Mouse (Mus musculus) forebrain, embryonic 15.5 days (tissue): ENCODE measurements at regions not wholly inside any gene's neighbourhood (a gene's known extent, or its start where the extent isn't known, plus 50 kb on each side); places are given as distances from the start of the nearest gene placed in this dataset.
A peak's percentile ranks its signal among the peaks of the same experiment; 100 is the strongest.

ENCODE experiments used
- ATAC-seq: fragments of 200-750 bp; cut with Nextera tagmentation; replicated peaks from 2 replicates; pipeline ENCODE4 v1.8.0; 2017; ENCODE audit warnings: mild to moderate bottlenecking, moderate TSS enrichment, moderate library complexity
- H3K27ac ChIP-seq: fragments of 300-500 bp; sonication (generic); replicated peaks from 2 replicates; pipeline ENCODE4 v1.5.1; 2015; ENCODE audit warnings: mild to moderate bottlenecking, inconsistent platforms
- H3K27me3 ChIP-seq: fragments of 300-500 bp; sonication (generic); 2 replicates; pipeline ENCODE4 v1.6.1; 2015; ENCODE audit warnings: inconsistent platforms
- H3K36me3 ChIP-seq: fragments of 300-500 bp; sonication (generic); 2 replicates; pipeline ENCODE4 v1.6.1; 2015; ENCODE audit warnings: mild to moderate bottlenecking, inconsistent platforms
- H3K4me1 ChIP-seq: fragments of 300-500 bp; sonication (generic); 2 replicates; pipeline ENCODE4 v1.6.1; 2015; ENCODE audit warnings: inconsistent platforms
- H3K4me2 ChIP-seq: fragments of 300-500 bp; sonication (generic); replicated peaks from 2 replicates; pipeline ENCODE4 v1.6.1; 2015; ENCODE audit warnings: mild to moderate bottlenecking, inconsistent platforms
- H3K4me3 ChIP-seq: fragments of 300-500 bp; sonication (generic); 2 replicates; pipeline ENCODE4 v1.5.1; 2015; ENCODE audit warnings: mild to moderate bottlenecking, inconsistent platforms
- H3K9ac ChIP-seq: fragments of 300-500 bp; sonication (generic); replicated peaks from 2 replicates; pipeline ENCODE4 v1.6.1; 2015; ENCODE audit warnings: mild to moderate bottlenecking, inconsistent platforms
- H3K9me3 ChIP-seq: fragments of 300-500 bp; sonication (generic); 2 replicates; pipeline ENCODE4 v1.6.1; 2016; ENCODE audit warnings: inconsistent platforms
- WGBS: fragments of 180-500 bp; shearing (Covaris S2); methylation state at CpG from one replicate; pipeline ENCODE4 v1.1.7; 2015; ENCODE audit warnings: mixed read lengths; 5-methylcytosine and 5-hydroxymethylcytosine counted together

DNA sequence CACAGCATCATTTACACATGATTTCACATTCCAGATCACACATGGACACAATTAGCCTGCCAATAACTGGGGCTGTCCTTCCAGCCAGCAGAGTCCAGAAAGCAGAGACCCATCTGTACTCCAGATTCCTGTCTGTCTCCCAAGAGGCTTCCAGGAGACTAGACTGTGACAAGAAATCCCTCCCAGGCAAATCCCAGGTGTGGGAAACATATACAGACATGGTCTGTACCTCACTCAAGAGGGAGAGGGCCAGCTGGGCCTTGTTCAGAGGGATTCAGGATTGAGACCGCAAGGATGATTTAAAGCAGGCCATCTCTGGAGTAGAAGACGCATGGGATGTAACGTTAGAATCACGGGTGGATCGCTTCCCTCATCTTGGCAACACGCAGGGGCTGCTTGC, 182.7 kb upstream of the Prr30 start:
- Histone ChIP-seq H3K9ac (no peak overlapping the region), H3K4me2 (no peak overlapping the region), H3K27ac (no peak overlapping the region), H3K9me3 (no peaks in the 10 kb centered on the region), H3K4me3 (no peak overlapping the region), H3K4me1 (peaks cover 14% of the 10 kb centered on the region), H3K27me3 (no peaks in the 10 kb centered on the region), H3K36me3 (no peaks in the 10 kb centered on the region)
- no peak for ATAC-seq
- 88% methylated on average over 6 of the region's 6 CpGs for WGBS

- ATAC-seq, result no peak
- H3K36me3 ChIP-seq, result no peaks in the 10 kb centered on the region
- no peak overlapping the region for H3K9ac ChIP-seq
- no peak overlapping the region for H3K4me3 ChIP-seq
- no peaks in the 10 kb centered on the region for H3K27me3 ChIP-seq
- no peak overlapping the region for H3K4me2 ChIP-seq
- 51% methylated on average over 2 of the region's 2 CpGs for WGBS
- H3K9me3 ChIP-seq, result no peaks in the 10 kb centered on the region
- no peak overlapping the region for H3K27ac ChIP-seq
- H3K4me1 ChIP-seq, result peaks cover 14% of the 10 kb centered on the region
Measured at GRCm38 (mm10) chr14:101381943-101382342, 181.8 kb upstream of the Prr30 start.

DNA sequence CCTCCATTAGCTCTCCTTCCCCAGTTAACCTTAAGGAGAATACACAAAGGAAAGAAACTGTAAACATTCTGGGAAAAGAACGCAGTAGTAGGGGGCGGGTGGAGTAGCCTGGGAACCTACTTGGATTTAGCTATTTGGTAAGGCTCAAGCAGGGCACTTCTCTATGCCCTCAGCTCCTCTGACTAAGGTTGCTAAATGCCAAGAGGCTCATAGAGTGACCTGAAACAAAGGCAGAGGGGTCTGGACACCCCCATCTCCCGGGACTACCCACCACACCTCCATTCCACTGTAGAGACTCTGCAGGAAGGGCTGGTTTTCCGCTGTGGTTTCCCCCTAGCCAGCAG, 179.5 kb upstream of the Prr30 start:
- Histone ChIP-seq H3K9ac (no peak overlapping the region), H3K27me3 (no peaks in the 10 kb centered on the region), H3K9me3 (no peaks in the 10 kb centered on the region), H3K36me3 (no peaks in the 10 kb centered on the region), H3K4me3 (no peak overlapping the region), H3K27ac (no peak overlapping the region), H3K4me1 (peaks cover 19% of the 10 kb centered on the region), H3K4me2 (peak overlapping the region; percentile 49; the same call in 1 of the 2 replicates)
- 50% methylated on average over 4 of the region's 4 CpGs for WGBS
- ATAC-seq, result peak; percentile 65

- Histone ChIP-seq H3K4me3 (peak overlapping the region; percentile 34), H3K9me3 (no peaks in the 10 kb centered on the region), H3K4me1 (peaks cover 19% of the 10 kb centered on the region), H3K36me3 (no peaks in the 10 kb centered on the region), H3K27me3 (no peaks in the 10 kb centered on the region), H3K4me2 (peak overlapping the region; percentile 49), H3K9ac (peak overlapping the region; percentile 39; the same call in 1 of the 2 replicates), H3K27ac (peak overlapping the region; percentile 22; the same call in 1 of the 2 replicates)
- 17% methylated on average over 21 of the region's 21 CpGs for WGBS
- ATAC-seq, result peak; percentile 95
Measured at GRCm38 (mm10) chr14:101378965-101379662, 179.0 kb upstream of the Prr30 start.

DNA sequence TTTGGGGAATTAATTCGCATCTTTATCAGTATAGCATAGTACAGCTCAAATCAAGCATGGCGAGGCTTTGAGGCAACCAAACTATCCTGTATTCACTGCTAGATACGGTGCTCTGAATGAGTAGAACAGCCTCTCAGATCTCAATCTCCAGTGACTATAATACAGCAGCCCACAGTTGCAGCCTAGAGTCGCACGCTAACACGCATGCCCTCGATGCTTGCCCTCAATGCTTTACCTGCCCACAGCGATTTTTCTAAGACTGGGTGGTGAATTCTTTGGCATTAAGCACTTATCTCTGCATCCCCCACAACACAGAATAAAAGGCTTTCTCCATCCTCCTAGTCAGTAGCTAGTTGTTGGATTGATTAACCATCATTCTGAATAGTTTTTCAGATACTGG, 178.4 kb upstream of the Prr30 start:
- H3K27me3 ChIP-seq, result no peaks in the 10 kb centered on the region
- 0 out of 2 replicates have a peak, but pooled peaks have one; percentile 46 for ATAC-seq
- H3K9ac ChIP-seq, result no peak overlapping the region
- peak overlapping the region; percentile 49 for H3K4me2 ChIP-seq
- H3K36me3 ChIP-seq, result no peaks in the 10 kb centered on the region
- 61% methylated on average over 8 of the region's 8 CpGs for WGBS
- no peaks in the 10 kb centered on the region for H3K9me3 ChIP-seq
- 0 out of 2 replicates have a peak overlapping the region, but pooled peaks have one; percentile 34 for H3K4me3 ChIP-seq
- no peak overlapping the region for H3K27ac ChIP-seq
- H3K4me1 ChIP-seq, result peaks cover 19% of the 10 kb centered on the region

- Histone ChIP-seq H3K9me3 (no peaks in the 10 kb centered on the region), H3K4me3 (no peak overlapping the region), H3K27me3 (no peaks in the 10 kb centered on the region), H3K4me2 (no peak overlapping the region), H3K36me3 (no peaks in the 10 kb centered on the region), H3K27ac (no peak overlapping the region), H3K9ac (no peak overlapping the region), H3K4me1 (peaks cover 19% of the 10 kb centered on the region)
- ATAC-seq, result no peak
- WGBS, result 84% methylated on average over 1 of the region's 1 CpGs
Measured at GRCm38 (mm10) chr14:101376690-101377089, 176.6 kb upstream of the Prr30 start.

DNA sequence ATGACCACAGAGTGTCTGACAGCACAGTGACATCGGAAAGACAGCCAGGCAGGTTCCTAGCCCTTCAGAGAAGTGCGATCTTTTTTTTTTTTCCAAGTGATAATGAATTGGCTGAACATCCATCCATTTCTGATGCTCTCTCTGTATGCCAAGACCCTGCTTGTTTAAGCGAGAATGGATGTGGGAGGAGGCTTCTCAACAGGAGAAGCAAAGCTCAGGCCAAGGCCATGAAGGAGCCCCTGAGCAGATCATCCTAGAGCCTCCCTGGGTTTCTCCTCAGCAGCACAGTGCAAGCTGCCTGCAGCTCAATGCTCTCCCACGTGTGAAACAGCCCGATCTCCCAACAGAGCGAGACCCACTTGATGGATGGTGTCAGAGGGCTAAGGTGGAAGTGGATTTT, 175.7 kb upstream of the Prr30 start:
- Histone ChIP-seq H3K4me1 (peaks cover 19% of the 10 kb centered on the region), H3K36me3 (no peaks in the 10 kb centered on the region), H3K4me3 (no peak overlapping the region), H3K4me2 (no peak overlapping the region), H3K9ac (no peak overlapping the region), H3K27me3 (no peaks in the 10 kb centered on the region), H3K27ac (no peak overlapping the region), H3K9me3 (no peaks in the 10 kb centered on the region)
- no peak for ATAC-seq
- 53% methylated on average over 6 of the region's 6 CpGs for whole genome bisulfite sequencing

- Histone ChIP-seq H3K4me3 (no peak overlapping the region), H3K9ac (no peak overlapping the region), H3K27me3 (no peaks in the 10 kb centered on the region), H3K27ac (no peak overlapping the region), H3K9me3 (no peaks in the 10 kb centered on the region), H3K4me1 (peaks cover 14% of the 10 kb centered on the region), H3K36me3 (no peaks in the 10 kb centered on the region), H3K4me2 (no peak overlapping the region)
- 96% methylated on average over 4 of the region's 4 CpGs for WGBS
- ATAC-seq, result no peak
Measured at GRCm38 (mm10) chr14:101373864-101374263, 173.7 kb upstream of the Prr30 start.

DNA sequence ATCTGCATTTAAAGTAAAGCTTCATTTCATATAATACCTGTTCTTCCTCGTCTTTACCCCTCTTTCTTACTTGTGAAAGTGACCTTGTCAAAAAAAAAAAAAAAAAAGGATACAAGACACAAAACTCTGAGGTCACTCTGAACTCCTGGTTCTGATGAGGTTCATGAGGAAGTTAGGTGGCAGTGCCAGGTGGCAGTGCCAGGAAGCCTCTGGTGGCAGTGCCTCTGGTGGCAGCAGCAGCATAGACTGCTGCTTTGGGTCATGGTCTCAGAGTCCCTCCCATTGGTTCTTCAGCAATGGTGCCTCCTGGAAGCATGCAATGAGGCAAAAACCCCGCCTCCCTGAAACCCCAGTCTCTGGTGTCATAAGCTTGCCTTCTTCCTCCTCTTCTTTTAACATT, 159.7 kb upstream of the Prr30 start:
- ATAC-seq, result no peak
- Histone ChIP-seq H3K4me1 (no peaks in the 10 kb centered on the region), H3K9me3 (no peaks in the 10 kb centered on the region), H3K27ac (no peak overlapping the region), H3K9ac (no peak overlapping the region), H3K4me2 (no peak overlapping the region), H3K36me3 (no peaks in the 10 kb centered on the region), H3K4me3 (no peak overlapping the region), H3K27me3 (no peaks in the 10 kb centered on the region)
- WGBS, result 88% methylated on average over 2 of the region's 2 CpGs

GRCm38 (mm10) chr14:101353009-101353378, 152.9 kb upstream of the Prr30 start:
- Histone ChIP-seq H3K4me2 (no peak overlapping the region; the same call in 1 of the 2 replicates), H3K4me1 (peaks cover 24% of the 10 kb centered on the region), H3K27ac (peak overlapping the region; percentile 76), H3K9ac (no peak overlapping the region), H3K9me3 (no peaks in the 10 kb centered on the region), H3K27me3 (no peaks in the 10 kb centered on the region), H3K4me3 (no peak overlapping the region), H3K36me3 (no peaks in the 10 kb centered on the region)
- peak; percentile 88 for ATAC-seq
- 18% methylated on average over 3 of the region's 3 CpGs for WGBS

DNA sequence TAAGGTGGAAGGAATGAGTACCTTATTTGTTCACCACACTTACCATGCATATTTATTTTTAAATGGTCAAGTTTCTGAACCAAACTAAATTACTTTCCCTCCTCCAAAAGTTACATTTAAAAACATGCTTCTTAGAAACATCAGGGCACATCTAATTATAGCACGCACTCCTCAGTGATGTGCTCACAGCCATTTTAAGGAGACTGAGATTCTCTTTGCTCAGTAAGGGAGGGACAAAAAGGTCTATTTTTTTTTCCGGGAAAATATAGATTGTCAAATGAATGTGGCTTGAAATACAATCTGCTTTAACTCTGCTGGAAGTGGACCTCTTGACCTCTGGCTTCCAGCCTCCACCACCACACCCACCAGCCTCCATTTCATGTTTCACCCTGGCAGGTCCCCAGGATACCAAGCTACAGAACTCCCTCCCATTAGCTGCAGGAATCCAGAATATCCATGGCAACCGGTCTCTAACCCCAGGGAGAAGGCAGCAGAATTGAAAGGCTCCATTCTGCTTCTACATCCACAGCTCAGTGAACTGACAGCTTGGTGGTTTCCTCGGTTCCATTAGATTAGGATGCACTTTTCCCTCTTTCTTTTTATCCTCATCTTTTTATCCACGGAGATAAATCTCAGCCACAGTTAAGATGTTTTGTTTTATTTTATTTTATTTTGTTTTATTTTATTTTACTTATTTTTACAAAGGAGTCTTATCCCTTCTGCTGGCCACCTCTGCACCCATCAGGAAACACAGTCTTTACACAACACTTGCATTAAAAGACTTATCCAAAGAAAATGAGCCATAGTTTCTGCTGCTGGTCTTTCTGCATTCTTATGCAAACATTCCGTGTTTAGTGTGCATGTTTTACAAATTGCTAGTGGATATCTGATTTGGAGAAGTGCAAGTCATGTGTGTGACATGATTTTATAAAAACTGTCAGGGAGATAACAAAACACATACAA, 152.2 kb upstream of the Prr30 start:
- peak; percentile 97 for ATAC-seq
- WGBS, result 4% methylated on average over 6 of the region's 6 CpGs
- H3K9ac ChIP-seq, result no peak overlapping the region
- peak overlapping the region; percentile 76 for H3K27ac ChIP-seq
- no peak overlapping the region for H3K4me3 ChIP-seq
- H3K4me2 ChIP-seq, result no peak overlapping the region; the same call in 1 of the 2 replicates
- H3K9me3 ChIP-seq, result no peaks in the 10 kb centered on the region
- no peaks in the 10 kb centered on the region for H3K36me3 ChIP-seq
- H3K4me1 ChIP-seq, result peaks cover 24% of the 10 kb centered on the region
- no peaks in the 10 kb centered on the region for H3K27me3 ChIP-seq

DNA sequence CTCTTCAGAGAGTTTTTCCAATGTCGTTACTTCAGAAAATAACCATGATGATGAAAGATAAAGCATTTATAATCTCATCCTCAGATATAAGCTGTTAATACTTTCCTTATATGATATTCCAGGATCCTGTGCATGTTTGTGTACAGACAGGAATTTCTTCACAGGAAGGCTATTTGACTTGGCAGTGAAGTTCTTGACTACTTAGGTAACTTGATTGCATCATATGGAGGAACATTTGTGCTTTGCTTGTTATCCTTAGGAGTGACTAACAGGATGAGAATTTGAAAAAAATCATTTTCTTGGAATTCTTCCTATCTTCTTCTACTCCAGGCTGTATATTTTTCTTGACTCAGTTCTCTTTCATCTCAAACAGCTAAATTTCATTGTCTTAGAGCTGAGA, 140.2 kb upstream of the Prr30 start:
- no peak overlapping the region for H3K27ac ChIP-seq
- no peaks in the 10 kb centered on the region for H3K36me3 ChIP-seq
- no peaks in the 10 kb centered on the region for H3K9me3 ChIP-seq
- no peak overlapping the region for H3K4me3 ChIP-seq
- no peak overlapping the region for H3K9ac ChIP-seq
- 95% methylated on average over 1 of the region's 1 CpGs for WGBS
- ATAC-seq, result no peak
- H3K4me2 ChIP-seq, result no peak overlapping the region
- no peaks in the 10 kb centered on the region for H3K4me1 ChIP-seq
- H3K27me3 ChIP-seq, result no peaks in the 10 kb centered on the region
